Mouse (Mus musculus): ENCODE results near the gene Atrx. TPM values are rescaled to one million over a fixed set of nuclear protein-coding genes. Genes with fewer than 3 reads are reported as not detected.

Atrx gene
- total RNA-seq (2023) = 216 TPM

DNA sequence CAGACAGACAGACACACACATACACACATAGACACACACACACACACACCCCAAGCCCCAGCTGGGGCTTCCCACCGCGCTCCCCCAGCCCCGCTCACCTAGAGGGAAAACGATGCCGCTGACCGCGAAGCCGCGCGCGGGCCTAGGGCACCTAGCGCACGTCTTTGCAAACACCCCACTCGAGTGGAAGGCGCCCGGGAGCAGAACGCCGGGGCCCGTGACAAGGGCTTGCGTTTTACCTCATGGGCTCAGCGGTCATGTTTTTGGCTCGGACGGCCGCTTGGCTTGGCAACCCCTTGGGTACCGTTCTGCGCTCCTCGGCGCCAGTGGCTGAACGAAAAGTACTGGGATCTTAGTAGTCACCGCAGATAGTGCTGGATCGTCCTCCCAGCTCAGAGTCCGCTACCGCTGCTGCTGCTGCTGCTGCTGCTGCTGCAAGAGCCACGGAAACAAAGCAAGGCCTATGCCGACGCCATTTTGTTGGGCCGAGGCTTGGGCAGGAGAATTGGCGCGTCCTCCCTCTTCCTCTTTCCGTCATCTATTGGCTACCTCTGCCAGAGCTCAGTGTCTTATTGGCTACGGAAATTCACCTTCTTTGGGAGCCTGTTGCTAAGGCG, at the start of gene Atrx:
TSS of gene Atrx (minus strand) at position 543 of the 617 bp plus-strand sequence.

DNA sequence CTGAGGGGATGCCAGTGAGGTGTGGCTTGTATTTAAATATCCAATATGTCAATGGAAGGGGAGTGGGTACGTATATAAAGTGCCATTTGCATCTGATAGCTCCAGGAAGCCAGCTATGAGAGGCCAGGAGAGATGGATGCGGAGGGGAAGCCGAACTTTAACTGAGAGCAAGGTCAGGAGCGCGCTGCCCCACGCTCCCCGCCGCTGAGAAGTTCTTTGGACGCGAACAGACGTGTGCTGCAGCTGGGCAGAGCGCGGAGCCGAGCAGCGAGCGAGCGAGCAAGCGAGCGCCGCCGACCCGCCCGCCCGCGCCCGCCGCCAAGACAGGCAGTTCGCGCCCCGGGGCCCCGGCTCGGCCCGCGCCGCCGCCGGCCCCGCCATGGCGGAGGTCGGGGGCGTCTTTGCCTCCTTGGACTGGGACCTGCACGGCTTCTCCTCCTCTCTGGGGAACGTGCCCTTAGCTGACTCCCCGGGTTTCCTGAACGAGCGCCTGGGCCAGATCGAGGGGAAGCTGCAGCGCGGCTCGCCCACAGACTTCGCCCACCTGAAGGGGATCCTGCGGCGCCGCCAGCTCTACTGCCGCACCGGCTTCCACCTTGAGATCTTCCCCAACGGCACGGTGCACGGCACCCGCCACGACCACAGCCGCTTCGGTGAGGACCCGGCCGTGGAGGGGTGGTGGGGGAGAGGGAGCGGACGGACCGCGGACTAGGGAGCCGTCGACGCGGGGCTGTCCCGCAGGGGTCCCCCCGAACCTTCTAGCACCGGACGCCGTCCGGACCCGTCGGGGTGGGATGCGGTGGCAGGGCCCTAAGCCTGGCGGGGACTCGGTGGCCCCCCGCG, 164.8 kb downstream of the Atrx start, which contains the start of gene Fgf16:
TSS of gene Fgf16 (plus strand) at position 118 of the 843 bp plus-strand sequence.

Other genes starting within 250 kb of the Atrx start
- gene Fgf16, start 165.1 kb downstream of the Atrx start, total RNA-seq (2023) = not detected
- 30.1 TPM for gene Magt1, start 82.5 kb upstream of the Atrx start, total RNA-seq (2023)
- gene Cox7b, start 86.3 kb upstream of the Atrx start, total RNA-seq (2023) = 156 TPM
- 15.3 TPM for gene Atp7a, start 97.9 kb upstream of the Atrx start, total RNA-seq (2023)
- 0.35 TPM for gene Tlr13, start 213.8 kb upstream of the Atrx start, total RNA-seq (2023)

Measured in CD4-positive naive resting alpha-beta T cell, adult 57 days (primary cell).